Mouse (Mus musculus) cerebellum, adult 18-20 months (tissue): ENCODE measurements around the gene Camk2g.
A peak's percentile ranks its signal among the peaks of the same experiment; 100 is the strongest.

Source experiments
- DNase-seq, 2 experiments: peaks; one replicate each; pipeline ENCODE4 v3.0.0; 2021

Gene Camk2g

DNA sequence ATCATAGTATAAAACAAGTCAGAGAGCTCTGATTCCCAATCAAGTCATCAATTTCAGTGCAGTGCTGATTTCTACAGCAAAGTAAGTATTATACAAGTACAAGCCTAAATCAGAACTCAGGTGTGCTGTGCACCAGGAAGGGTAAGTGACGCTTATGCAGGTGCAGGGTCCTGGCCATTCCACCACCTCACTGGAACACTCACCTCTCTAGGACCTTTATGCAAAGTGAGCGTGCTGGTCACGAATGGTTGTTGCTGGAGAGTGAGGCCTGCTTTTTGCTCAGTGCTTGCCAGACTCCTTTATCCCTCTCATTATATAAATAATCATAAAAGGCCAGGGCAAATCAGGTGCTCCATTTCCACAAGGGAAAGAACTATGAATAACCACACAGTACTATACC is 93.5 kb downstream of the Camk2g start:
- no peak for DNase-seq

GRCm38 (mm10) chr14:20698515-20698914 is 95.4 kb downstream of the Camk2g start:
- DNase-seq: no peak

DNA sequence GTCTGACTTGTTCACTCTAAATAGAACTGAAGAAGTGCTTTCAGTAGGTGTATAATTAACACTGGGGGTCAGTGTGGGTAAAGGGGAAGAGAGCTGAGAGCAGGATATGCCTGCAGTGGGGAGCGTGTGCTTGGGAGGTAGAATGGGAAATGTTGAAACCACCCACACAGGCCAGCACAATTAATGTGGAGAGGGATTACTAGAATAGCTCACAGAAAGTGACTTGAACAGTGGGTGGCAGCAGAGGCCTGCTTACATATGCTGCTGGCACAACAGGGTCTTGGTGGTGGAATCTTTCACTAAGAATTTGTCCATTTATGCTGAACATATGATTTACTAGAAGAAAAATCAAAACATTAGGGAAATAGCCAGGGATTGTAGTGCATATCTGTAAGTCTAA is 96.9 kb downstream of the Camk2g start:
- peak; percentile 57 to 71 for DNase-seq

GRCm38 (mm10) chr14:20695761-20696520 is 97.9 kb downstream of the Camk2g start:
- DNase-seq: peak in 1 of 2 experiments; percentile 40

- peak; percentile 91 to 92 for DNase-seq
These were observed 98.8 kb downstream of the Camk2g start, which contains the start of gene Fut11 for GRCm38 (mm10) chr14:20694884-20695760. TSS of gene Fut11 (plus strand) at chr14:20694968.

DNA sequence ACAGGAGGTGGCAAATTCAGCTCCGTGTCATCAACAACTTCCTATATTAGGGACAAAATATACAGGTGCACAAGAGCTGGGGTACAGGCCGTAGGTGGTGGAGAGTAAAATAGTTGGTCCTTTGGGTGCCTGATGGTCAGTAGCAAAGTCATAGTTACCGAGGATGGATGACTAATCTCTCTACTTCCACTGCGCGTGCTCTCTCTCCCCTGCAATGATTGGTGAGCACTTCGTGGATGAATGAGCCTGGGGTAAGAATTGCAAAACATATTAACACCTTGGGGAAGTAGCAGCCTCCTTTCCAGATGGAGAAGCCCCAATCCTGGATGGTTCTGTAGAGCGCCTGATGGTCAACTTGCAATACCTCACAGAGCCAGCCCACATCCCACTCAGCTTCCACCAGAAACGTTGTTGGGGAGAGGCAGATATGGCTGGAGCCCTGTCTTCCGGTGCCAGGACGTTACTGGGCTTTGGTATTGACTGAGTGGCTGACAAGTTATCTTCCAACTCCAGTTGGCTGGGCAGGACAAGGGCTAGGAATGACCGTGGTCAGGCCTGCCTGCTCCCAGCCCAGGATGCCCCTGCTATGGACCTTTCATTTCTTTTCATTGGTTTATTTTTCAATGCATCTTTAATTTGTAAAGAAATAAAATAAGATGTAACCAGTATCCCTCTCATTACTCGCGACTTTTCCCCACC is 99.6 kb downstream of the Camk2g start:
- DNase-seq: no peak

DNA sequence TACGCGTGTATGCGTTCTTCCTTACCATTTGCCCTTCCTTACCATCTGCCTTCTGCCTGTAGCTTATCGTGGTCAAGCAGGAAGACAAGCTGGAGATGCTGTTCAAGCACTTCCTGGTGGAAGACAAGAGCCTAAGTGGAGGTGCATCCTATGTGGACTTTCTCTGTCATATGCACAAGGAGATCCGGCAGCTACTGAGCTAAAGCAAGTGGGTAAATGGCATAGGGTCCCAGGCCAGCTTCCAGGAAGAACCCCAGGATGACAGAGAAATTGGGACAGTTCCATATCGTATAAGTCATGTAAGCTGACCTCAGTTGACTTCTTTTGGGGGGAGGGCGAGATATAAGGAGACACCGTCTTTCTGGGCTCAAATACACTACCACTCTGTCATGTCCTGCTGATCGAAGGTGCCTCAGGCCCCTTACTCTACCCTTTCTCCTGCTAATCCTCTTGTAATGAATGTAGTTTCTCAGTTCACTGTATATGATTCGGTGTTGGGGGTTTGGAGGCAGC is 100.2 kb downstream of the Camk2g start:
- no peak for DNase-seq

DNA sequence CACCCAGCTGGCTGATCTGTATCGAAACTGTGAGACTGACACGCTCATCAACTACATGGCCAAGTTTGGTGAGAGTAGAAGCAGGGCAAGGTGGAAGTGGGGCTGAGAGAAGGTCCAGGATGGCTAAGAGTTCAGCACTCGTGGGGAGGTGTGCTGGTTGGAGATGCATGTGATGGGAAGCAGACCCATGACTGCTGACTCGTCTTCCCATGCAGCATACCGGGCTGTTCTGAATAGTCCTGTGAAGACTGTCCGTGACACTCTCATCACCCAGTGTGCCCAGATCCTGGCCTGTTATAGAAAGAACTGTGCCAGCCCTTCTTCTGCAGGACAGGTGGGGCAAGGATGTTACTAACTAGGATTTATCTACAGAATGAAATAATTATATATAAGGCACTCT is 102.1 kb downstream of the Camk2g start:
- DNase-seq: no peak

DNA sequence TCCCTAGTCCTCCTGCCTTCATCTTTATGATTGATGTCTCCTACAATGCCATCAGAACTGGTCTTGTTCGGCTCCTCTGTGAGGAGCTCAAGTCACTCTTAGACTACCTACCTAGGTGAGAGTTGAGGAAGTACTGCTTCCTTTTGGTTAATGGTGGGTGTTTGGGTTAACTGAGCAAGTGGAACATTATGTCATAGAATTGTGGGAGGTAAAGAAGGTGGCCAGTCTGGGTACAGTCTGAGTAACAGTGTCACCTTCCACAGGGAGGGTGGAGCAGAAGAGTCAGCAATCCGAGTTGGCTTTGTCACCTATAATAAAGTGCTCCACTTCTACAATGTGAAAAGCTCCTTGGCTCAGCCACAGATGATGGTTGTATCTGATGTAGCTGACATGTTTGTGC is 104.9 kb downstream of the Camk2g start:
- DNase-seq: no peak

GRCm38 (mm10) chr14:20686576-20686975 is 107.3 kb downstream of the Camk2g start:
- no peak for DNase-seq
